Mouse (Mus musculus) testis, adult 2 months (tissue): ENCODE results near the gene Izumo1.

Source experiments
- CTCF ChIP-seq: fragments of 200-500 bp; IDR thresholded peaks from 2 replicates; pipeline ENCODE4 v1.5.1; 2012; ENCODE audit warnings: low read depth, mild to moderate bottlenecking, inconsistent platforms, low read length, moderate library complexity; ENCODE audit not compliant: control insufficient read depth, insufficient read depth, insufficient replicate concordance
- POLR2A ChIP-seq: fragments of 200-500 bp; IDR thresholded peaks from 2 replicates; pipeline ENCODE4 v1.6.1; 2012; ENCODE audit warnings: low read depth, mild to moderate bottlenecking, inconsistent platforms, low read length, moderate library complexity; ENCODE audit not compliant: control insufficient read depth

- TF ChIP-seq POLR2A (no peak), CTCF (no peak)
Measured at GRCm38 (mm10) chr7:45642503-45643255, 21.1 kb downstream of the Izumo1 start.
